Mouse (Mus musculus): ENCODE results near the gene Bpgm.

DNA sequence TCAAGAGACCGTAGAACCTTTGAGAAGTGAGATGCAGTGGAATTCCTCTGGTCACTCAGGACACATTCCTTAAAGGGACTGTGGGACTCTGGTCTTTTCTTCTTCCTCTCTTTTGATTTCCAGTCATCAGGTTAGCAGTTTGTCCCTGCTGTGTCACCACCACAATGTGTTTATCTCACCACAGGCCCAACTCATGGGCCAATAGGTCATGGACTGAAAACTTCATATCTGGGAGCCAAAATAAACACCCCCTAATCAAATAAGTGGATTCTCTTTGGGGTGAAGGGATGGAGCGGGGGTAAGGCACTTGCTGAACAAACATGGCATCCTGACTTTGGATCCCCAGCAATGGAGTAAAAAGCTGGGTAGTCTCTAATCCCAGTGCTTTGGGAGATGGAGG lies 52.1 kb downstream of the Bpgm start:
- TF ChIP-seq CTCF (IDR thresholded peaks at IDR 0.05; ENCODE audit: control insufficient read depth, insufficient read depth, insufficient replicate concordance, low read depth, low read length) (no peak), POLR2A (IDR thresholded peaks at IDR 0.05; ENCODE audit: control insufficient read depth, low read depth, low read length) (no peak)

Data from testis, adult 2 months (tissue).